Mouse (Mus musculus): ENCODE data around the gene Olfr965. TPM values are rescaled to one million over a fixed set of nuclear protein-coding genes. Genes with fewer than 3 reads are reported as not detected.

Gene Olfr965
- polyA plus RNA-seq, 1 experiment from 2014 or later: not detected

Other genes with a start within 250 kb of the Olfr965 start
- gene Olfr955, start 239.4 kb upstream of the Olfr965 start, polyA plus RNA-seq (2015; fragmentation: Nextera tagmentation; extraction: Ambion mirVana): not detected in 2 replicates
- not detected in 2 replicates for gene Olfr44, start 217.4 kb upstream of the Olfr965 start, polyA plus RNA-seq (2015; fragmentation: Nextera tagmentation; extraction: Ambion mirVana)
- not detected in 2 replicates for gene Olfr957, start 195.5 kb upstream of the Olfr965 start, polyA plus RNA-seq (2015; fragmentation: Nextera tagmentation; extraction: Ambion mirVana)
- gene Olfr958, start 157.3 kb upstream of the Olfr965 start, polyA plus RNA-seq (2015; fragmentation: Nextera tagmentation; extraction: Ambion mirVana): not detected in 2 replicates
- not detected in 2 replicates for gene Olfr959, start 135.8 kb upstream of the Olfr965 start, polyA plus RNA-seq (2015; fragmentation: Nextera tagmentation; extraction: Ambion mirVana)
- 59.7 and 66.7 TPM in 2 replicates for gene AW551984, start 107.0 kb upstream of the Olfr965 start, polyA plus RNA-seq (2015; fragmentation: Nextera tagmentation; extraction: Ambion mirVana)
- gene Olfr148, start 100.7 kb upstream of the Olfr965 start, polyA plus RNA-seq (2015; fragmentation: Nextera tagmentation; extraction: Ambion mirVana): not detected in 2 replicates
- not detected in 2 replicates for gene Olfr960, start 90.0 kb upstream of the Olfr965 start, polyA plus RNA-seq (2015; fragmentation: Nextera tagmentation; extraction: Ambion mirVana)
- gene Olfr961, start 66.3 kb upstream of the Olfr965 start, polyA plus RNA-seq (2015; fragmentation: Nextera tagmentation; extraction: Ambion mirVana): not detected in 2 replicates
- gene Olfr963, start 44.1 kb upstream of the Olfr965 start, polyA plus RNA-seq (2015; fragmentation: Nextera tagmentation; extraction: Ambion mirVana): not detected in 2 replicates
- not detected in 2 replicates for gene Olfr149, start 4.2 kb upstream of the Olfr965 start, polyA plus RNA-seq (2015; fragmentation: Nextera tagmentation; extraction: Ambion mirVana)
- not detected in 2 replicates for gene Olfr150, start 19.6 kb downstream of the Olfr965 start, polyA plus RNA-seq (2015; fragmentation: Nextera tagmentation; extraction: Ambion mirVana)
- not detected in 2 replicates for gene Olfr967, start 34.9 kb downstream of the Olfr965 start, polyA plus RNA-seq (2015; fragmentation: Nextera tagmentation; extraction: Ambion mirVana)
- not detected in 2 replicates for gene Olfr968, start 71.9 kb downstream of the Olfr965 start, polyA plus RNA-seq (2015; fragmentation: Nextera tagmentation; extraction: Ambion mirVana)
- not detected in 2 replicates for gene Olfr969, start 79.6 kb downstream of the Olfr965 start, polyA plus RNA-seq (2015; fragmentation: Nextera tagmentation; extraction: Ambion mirVana)
- not detected in 2 replicates for gene Olfr970, start 97.5 kb downstream of the Olfr965 start, polyA plus RNA-seq (2015; fragmentation: Nextera tagmentation; extraction: Ambion mirVana)
- gene Olfr971, start 125.5 kb downstream of the Olfr965 start, polyA plus RNA-seq (2015; fragmentation: Nextera tagmentation; extraction: Ambion mirVana): not detected in 2 replicates
- gene Olfr972, start 155.1 kb downstream of the Olfr965 start, polyA plus RNA-seq (2015; fragmentation: Nextera tagmentation; extraction: Ambion mirVana): not detected in 2 replicates
- gene Olfr229, start 196.0 kb downstream of the Olfr965 start, polyA plus RNA-seq (2015; fragmentation: Nextera tagmentation; extraction: Ambion mirVana): not detected in 2 replicates
- not detected in 2 replicates for gene Olfr974, start 226.1 kb downstream of the Olfr965 start, polyA plus RNA-seq (2015; fragmentation: Nextera tagmentation; extraction: Ambion mirVana)
- 0.05 TPM in 1 of 2 replicates, not detected in the other for gene Olfr975, start 240.7 kb downstream of the Olfr965 start, polyA plus RNA-seq (2015; fragmentation: Nextera tagmentation; extraction: Ambion mirVana)
- gene Olfr976, start 249.8 kb downstream of the Olfr965 start, polyA plus RNA-seq (2015; fragmentation: Nextera tagmentation; extraction: Ambion mirVana): not detected in 2 replicates